Mouse (Mus musculus) erythroblast, embryonic 14.5 days (primary cell): ENCODE measurements around the gene Nupr1l.

Experiments
- GATA1 ChIP-seq: IDR thresholded peaks from 2 replicates; pipeline ENCODE4 v1.6.1; 2012; ENCODE audit warnings: low read length, inconsistent platforms, mixed read lengths
- TAL1 ChIP-seq: IDR thresholded peaks from 3 replicates; pipeline ENCODE4 v1.6.1; 2012; ENCODE audit warnings: low read length, inconsistent platforms, mixed read lengths

DNA sequence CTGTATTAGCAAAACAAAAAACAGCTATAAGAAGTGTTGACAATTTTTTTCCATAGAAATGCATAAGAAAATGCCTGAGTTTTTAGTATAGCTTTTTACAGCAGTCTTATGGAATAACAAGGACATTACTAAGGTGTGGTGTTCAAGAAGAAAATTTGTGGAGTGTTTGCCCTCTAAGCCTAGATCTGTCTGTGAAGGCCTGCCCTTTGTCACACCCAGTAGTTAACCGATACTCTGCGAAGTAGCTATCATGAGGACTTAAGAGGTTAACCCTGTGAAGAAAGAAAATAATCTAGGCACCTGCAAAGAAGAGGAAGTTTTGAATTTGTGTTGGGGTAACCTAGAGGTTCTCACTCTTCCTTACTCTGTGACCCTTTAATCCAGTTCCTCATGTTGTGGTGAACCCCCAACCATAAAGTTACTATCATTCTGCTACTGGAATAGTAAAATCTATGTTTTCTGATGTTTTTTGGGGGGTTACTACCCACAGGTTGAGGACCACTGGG lies 39.2 kb downstream of the Nupr1l start:
- TF ChIP-seq TAL1 (no peak), GATA1 (no peak)
